Mouse (Mus musculus) urinary bladder, postnatal 4 days (tissue): ENCODE measurements around the gene Crym.
A peak's percentile ranks its signal among the peaks of the same experiment; 100 is the strongest.

Experiments
- DNase-seq, 2 experiments: peaks; one replicate each; pipeline ENCODE4 v3.0.0; 2021 to 2022; ENCODE audit warnings: low spot score in 2 of 2

Crym gene

DNA sequence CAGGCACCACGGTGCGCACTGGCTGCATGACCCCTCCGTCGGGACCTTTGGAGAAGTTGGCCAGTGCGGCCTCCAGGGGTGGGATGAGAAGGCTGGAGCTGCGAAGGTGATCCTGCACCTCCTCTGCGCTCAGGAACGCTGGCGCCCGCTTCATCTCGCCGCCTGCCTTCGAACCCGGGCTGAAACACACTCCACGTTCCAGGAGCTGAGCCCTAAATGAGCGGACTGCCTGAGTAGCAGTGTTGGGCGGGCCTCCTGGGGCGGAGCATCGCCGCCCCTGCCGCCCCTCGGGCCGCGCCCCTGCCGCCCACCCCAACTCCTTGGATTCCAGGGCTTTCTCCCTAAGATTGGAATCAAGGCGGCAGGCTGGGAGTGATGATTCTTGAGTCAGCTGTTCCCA, at the start of gene Crym:
Gene Crym (minus strand): TSS at position 341 of the 400 bp plus-strand sequence.
- DNase-seq, result no peak

DNA sequence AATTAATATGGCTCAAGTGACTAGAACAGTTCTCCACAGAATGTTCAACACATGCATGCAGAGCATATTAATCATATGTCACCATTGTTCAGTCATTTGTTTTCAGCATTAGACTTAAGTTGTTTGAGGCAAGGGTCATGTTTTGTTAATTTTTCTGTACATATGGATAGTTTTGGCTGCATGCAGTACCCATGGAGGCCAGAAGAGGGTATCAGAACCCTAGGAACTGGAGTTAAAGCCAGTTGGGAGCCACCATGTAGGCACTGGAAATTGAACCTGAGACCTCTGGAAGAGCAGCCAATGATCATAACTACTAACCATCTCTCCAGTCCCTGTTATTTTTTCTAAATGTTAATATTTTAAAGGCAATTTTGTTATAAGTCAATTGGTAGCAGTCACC, 39.2 kb upstream of the Crym start:
- no peak for DNase-seq

- no peak for DNase-seq
Observed at GRCm38 (mm10) chr7:120228541-120228940, 26.6 kb upstream of the Crym start.

- DNase-seq, result no peak
Observed at GRCm38 (mm10) chr7:120205989-120206388, 4.1 kb upstream of the Crym start.

DNA sequence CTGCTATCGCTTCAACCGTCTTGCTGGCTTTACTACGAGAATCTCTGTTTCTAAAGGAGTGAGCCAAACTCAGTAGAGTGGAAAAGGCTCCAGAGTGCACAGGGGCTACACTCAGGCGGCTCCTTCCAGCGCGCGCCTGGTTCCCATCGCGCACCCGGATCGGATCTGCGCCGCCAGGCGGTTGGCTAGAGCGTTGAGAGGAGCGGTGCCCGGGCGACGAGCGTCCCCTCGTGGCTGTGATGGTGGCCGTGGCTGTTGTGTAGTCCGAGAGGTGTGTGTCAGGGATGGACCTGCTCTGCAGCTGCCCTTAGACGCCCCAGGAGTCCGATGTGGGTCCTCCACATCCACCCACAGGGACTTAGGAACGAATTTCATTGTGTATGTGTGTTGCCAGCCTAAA, 1.9 kb upstream of the Crym start, which contains the start of gene Abca14:
Gene Abca14 (plus strand): TSS at position 173 of the 400 bp plus-strand sequence.
- peak; percentile 69 to 85 for DNase-seq

- no peak for DNase-seq
Observed at GRCm38 (mm10) chr7:120201231-120201744, 623 bp downstream of the Crym start.

- DNase-seq, result no peak
Observed at GRCm38 (mm10) chr7:120195207-120195606, 6.7 kb downstream of the Crym start.

GRCm38 (mm10) chr7:120192816-120193215, 9.1 kb downstream of the Crym start:
- DNase-seq, result no peak

GRCm38 (mm10) chr7:120192207-120192606, 9.7 kb downstream of the Crym start:
- no peak for DNase-seq

GRCm38 (mm10) chr7:120190150-120190665, 11.7 kb downstream of the Crym start:
- no peak for DNase-seq

DNA sequence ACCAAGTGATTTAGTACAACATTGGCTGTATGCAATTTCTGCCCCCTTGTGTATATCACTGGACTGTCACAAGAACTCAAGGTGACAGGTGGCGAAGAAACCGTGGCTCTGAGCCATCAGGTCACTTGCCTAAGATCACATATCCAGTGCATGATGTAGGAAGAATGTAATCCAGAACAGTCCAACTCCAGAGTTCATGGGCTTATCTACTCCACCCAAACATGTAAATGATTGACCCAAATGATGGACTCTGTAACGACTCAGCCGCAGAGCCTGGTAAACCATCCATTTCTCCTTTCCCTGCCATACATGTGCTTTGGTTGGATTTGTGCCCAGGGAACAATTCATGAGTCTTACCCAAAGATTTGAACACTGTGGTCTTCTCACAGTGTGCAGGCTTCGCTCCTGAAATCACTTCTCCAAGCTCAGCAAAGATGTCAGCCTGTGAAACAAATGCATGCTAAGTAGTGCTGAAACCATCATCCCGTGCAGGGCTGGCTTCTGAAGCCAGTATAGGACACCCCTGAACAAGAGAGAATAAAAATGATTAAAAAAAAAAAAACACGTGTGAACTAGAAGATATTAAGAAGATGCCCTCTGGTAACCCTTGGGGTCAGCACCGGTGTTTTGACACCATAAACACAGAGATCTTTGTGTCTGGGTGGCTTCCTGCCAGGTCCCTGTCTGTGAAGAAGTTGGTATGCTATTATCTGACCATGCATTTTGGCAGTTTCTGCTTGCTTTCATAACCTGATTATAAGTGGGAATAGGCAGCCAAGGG, 12.4 kb downstream of the Crym start:
- no peak for DNase-seq

GRCm38 (mm10) chr7:120188946-120189345, 13.0 kb downstream of the Crym start:
- no peak for DNase-seq

- DNase-seq, result no peak
Observed at GRCm38 (mm10) chr7:120182891-120183290, 19.0 kb downstream of the Crym start.

DNA sequence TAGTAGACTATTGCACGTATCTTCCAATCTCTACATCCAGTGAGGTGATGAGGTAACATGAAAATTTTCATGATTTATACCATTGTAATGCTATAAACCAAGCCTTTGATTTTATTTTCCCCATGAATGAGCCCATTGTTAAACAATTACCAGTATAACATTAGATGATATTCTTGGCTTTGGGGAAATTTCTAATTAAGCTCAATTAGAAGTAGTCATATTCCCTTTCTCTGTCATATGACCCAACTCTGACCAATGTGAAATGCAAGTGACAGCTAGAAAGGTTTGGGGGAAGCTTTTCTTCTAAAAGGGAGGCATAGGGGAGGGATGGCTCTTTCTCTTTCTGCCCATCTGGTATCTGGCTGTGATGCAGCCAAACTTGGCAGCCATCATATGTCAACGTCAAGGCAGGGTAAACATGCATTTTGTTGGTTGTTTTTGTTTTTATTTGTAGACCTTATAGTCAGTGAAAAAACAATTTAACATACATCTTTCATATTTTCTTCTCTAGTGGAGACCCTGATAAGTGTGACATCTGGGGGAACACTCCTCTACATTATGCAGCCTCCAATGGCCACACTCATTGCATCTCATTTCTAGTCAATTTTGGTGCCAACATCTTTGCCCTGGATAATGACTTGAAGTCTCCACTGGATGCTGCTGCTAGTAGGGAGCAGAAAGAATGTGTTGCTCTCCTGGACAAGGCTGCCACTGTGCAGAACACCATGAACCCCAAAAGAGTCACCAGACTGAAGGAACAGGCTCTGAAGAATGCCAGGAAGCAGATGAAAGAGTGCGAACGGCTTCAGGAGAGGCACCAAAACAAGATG, 20.3 kb downstream of the Crym start:
- DNase-seq, result no peak

- DNase-seq, result no peak
Observed at GRCm38 (mm10) chr7:120180547-120180946, 21.4 kb downstream of the Crym start.

- no peak for DNase-seq
Observed at GRCm38 (mm10) chr7:120178935-120179334, 23.0 kb downstream of the Crym start.

DNA sequence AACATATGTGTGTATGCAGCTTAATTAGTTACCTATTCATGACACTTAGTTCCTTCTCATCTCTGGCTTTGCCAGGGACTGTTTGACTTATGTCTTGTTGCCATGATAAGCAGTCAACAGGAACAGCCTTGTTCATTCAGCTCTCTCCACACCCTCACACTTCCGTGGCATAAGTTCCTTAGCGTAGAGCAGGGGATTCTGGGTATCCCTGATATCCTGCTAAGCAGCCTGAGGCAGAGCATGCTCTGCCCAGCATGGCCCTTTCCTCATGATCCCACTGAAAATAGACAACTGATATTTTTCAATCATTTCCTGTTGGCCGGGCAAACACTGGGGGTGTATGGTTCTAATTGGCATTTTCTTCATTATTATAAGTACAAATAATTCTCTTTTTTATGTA, 24.3 kb downstream of the Crym start:
- no peak for DNase-seq

DNA sequence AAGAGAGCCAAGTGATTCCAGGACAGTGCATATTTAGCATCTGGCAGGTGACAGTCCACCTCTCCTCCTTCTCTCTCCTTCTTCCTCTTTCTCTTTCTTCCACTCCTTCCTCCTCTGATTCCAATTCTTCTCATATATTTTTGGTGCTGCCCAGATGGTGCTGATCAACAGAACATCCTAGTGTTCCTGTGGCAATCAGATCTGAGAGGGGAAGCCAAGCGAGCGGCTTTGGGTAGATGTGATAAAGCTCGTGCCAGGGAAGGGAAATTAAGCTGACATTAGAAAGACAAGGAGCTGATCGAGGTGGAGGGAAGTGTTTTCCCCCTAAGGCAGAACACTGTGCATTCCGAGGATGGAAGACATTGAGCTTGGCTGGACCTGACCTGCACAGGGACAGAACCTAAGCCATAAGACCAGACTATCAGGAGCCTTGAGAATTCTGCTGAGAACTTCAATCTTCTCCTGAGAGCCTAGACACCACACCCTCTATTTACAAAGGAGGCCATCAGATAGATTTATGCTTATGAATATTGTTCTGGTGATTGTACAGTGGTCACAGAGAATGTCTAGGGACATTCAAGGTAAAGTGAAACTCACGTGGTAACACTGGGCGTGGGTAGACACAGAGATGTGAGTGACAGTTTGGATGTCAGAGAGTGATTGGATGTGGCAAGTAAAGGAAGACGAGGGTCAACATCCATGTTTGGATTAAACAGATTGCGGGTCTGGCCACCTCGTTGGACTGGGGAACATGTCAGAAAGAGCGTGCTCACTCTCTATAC, 27.0 kb downstream of the Crym start:
- DNase-seq, result no peak

DNA sequence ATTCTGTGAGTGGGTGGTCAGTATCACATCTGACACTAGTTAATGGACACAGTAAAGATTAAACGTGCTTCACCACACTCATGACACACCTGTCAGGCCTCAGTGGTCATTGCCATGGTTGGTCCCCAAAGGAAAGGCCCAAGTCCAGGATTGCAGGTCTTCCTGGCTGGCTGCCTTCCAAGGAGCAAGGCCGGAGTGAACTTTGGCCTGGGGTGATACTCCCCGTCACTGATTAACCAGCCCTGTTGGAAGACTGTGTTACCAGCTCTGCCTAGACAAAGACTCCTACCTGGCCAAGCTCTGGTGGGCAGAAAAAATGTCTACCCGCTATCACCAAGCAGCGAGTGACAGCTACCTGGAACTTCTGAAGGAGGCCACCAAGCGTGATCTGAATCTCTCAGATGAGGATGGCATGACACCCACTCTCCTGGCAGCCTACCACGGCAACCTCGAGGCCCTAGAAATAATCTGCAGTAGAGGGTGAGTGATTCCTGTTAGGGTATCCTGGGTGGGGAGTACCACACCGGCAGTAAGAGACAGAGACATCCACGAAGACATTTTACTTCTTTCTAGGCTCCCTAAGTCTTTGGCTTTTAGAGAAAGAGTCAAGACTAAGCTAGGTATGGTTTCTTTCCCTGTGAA, 28.2 kb downstream of the Crym start, which contains the start of gene Anks4b:
Gene Anks4b (plus strand): TSS at position 256 of the 642 bp plus-strand sequence.
- DNase-seq, result no peak

GRCm38 (mm10) chr7:120172188-120172700, 29.7 kb downstream of the Crym start:
- no peak for DNase-seq
